Mouse (Mus musculus): ENCODE data around the gene Kif6.

Gene Kif6

GRCm38 (mm10) chr17:49661626-49662025, 46.7 kb downstream of the Kif6 start:
- no peak for DNase-seq (ENCODE audit: extremely low spot score, low spot score)

DNA sequence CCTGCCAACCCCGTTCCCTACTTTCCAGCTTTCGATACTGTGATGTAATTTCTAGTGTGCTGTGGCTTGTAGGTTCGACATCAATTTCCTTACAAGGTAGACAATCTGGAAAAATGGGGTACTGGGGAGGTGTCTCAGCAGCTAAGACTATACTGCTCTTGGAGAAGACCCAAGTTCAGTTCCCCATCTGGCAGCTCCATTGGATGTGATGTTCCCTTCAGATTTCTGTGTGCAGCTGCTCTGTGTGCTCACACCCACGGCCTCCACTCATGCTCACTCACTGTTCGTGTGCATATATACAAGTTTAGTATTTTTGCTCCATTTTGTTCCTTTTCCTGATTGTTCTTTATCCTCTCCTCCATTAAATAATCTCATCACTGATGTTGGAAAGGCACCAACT, 51.8 kb downstream of the Kif6 start:
- DNase-seq (ENCODE audit: extremely low spot score, low spot score) = no peak

DNA sequence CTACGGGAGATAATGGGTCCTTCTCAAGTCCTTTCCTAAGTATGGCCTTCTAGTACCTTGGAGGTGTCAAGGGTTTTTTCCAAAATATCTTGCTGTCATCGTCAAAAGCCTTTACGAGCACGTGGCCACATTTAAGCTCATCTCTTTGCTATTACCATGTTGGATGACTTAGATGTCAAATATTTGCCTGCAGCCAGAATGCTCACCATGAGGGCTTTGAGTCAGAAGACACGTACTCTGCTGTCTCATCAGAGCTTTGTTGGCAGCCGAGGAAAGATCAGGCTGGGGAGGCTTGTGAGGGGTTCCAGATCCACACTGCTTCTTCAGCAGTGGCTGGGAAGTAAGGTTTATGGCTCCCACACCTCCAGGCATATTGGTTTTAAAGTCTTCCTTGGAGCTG, 53.4 kb downstream of the Kif6 start:
- no peak for DNase-seq (ENCODE audit: extremely low spot score, low spot score)

GRCm38 (mm10) chr17:49671921-49672339, 57.0 kb downstream of the Kif6 start:
- no peak for DNase-seq (ENCODE audit: extremely low spot score, low spot score)

DNA sequence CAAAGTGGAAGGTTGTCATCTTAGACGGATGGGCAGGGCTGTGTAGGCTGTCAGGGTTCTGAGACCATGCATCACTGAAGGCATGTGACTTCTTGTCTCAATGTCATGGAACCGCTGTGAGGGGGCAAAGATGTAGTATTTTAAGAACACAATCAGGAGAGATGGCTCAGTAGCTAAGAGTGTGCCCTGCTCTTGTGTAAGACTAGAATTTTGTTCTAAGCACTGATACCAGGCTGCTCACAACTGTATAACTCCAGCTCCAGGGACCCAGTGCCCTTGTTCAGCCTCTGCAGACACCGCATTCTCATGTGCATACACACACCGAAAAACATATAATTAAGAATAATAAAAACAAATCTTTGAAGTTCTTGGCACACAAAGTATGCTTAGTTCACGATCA, 57.5 kb downstream of the Kif6 start:
- DNase-seq (ENCODE audit: extremely low spot score, low spot score) = no peak

DNA sequence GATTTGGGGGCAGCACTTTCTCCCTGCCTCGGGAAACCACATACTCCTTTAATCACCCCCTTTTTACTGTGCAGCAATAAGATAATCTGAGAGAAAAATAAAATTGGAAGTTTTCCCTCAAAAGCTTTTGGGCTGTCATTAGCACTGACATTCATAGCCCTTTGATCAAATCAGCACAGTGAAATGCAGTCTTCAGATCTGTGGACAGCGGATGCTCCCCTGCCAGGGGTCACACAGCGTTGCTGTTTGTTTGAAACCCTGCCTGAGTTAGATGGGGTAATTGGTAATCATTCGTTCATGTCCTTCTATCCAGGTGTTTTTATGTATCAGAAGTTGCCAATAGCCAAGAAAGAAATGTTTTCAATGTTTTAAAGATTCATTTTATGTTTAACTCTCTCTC, 60.7 kb downstream of the Kif6 start:
- DNase-seq (ENCODE audit: extremely low spot score, low spot score) = no peak

- no peak for DNase-seq (ENCODE audit: extremely low spot score, low spot score)
Measured at GRCm38 (mm10) chr17:49681410-49681809, 66.5 kb downstream of the Kif6 start.

- no peak for DNase-seq (ENCODE audit: extremely low spot score, low spot score)
Measured at GRCm38 (mm10) chr17:49684146-49684545, 69.2 kb downstream of the Kif6 start.

- DNase-seq (ENCODE audit: extremely low spot score, low spot score) = no peak
Measured at GRCm38 (mm10) chr17:49690607-49691454, 75.9 kb downstream of the Kif6 start.

DNA sequence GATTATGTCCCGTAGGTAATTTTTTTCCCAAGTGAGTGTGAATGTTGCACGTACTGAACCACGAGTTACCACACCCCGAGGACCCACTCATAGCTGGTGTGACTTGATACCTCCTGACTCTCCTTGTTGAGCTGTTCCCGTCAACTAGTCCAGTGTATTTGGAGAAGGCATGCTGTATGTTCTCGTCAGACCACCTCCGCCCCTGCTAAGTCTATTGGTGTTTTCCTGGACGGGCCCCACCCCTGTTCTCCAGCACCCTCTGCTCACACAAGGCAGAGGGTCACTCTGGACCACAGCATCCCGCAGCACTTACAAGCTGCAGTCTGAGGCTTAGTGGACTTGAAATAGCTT, 76.5 kb downstream of the Kif6 start:
- no peak for DNase-seq (ENCODE audit: extremely low spot score, low spot score)

GRCm38 (mm10) chr17:49693206-49693605, 78.3 kb downstream of the Kif6 start:
- DNase-seq (ENCODE audit: extremely low spot score, low spot score) = no peak

GRCm38 (mm10) chr17:49697220-49697619, 82.3 kb downstream of the Kif6 start:
- no peak for DNase-seq (ENCODE audit: extremely low spot score, low spot score)

DNA sequence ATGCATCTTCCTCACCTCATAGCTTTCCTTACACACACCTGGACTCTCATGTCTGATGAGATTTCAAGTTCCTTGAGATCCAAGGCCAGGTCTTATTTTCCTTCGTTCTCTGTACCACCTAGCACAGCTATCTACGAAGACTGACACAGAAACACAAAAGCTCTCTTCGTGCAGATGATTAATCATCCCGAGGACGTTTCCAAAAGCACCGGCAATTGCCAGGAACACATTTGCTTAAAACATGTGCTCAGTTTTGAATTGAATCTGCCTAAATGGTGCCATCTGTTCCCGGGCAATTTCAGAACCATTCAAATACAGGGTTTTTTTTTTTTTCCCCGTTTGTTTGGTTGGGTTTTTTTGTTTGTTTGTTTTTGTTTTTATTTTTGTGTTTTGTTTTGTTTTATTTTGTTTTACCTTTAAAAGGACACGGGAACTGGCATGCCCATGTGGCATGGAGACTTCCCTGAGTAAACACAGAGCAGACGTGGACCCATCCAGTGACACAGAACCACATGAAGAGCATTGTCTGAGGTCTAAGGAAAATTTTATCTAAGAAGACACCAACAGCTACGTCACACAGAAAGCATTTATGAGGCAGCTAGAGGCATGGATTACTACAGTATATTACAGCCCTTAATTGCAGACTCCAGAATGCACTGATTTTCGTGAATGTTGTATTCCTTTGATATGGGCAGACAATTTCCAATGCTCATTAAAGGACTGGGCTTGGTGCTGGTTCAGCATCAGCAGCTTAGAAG, 88.7 kb downstream of the Kif6 start:
- DNase-seq (ENCODE audit: extremely low spot score, low spot score) = no peak

GRCm38 (mm10) chr17:49709192-49709591, 94.3 kb downstream of the Kif6 start:
- no peak for DNase-seq (ENCODE audit: extremely low spot score, low spot score)

DNA sequence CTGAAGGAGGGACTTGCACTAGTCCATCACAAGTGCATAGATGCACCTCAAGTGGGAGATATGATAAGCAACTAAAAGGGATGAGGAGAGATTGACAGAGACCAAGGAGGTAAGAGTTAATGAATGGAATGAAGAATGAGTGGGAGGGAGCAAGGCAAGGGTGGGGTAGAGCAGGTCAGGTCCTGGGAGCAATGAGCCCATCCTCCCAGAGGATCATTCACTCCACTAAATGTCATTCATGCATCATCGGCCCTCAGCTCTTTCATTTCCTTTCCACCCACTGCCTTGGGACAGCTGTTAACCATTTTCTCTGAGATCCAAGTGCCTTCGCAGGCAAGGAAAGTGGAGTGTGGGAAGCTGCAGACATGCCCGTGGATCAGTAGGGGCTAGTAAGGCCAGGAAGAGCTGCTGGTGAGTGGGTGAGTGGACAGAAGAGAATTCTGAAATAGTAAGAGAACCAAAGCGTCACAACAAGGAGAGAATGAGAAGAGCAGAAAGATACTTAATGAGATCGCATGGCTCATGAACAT, 95.2 kb downstream of the Kif6 start:
- no peak for DNase-seq (ENCODE audit: extremely low spot score, low spot score)

DNA sequence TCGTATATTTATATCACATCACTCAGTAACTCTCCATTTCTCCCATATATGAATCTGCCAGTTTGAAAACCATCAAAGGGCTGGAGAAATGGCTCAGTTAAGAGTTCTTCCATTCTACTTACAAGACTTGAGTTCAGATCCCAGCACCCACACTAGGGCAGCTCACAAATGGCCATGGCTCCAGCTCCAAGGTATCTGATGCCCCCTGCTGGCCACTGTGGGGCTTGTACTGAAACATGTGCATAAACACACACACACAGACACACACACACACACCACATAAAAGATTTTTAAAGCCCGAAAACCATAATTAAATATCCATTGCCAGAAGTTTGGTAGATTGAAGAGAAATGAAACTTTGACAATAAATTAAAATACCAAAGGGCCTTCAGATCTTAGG, 111.3 kb downstream of the Kif6 start:
- DNase-seq (ENCODE audit: extremely low spot score, low spot score) = no peak

- no peak for DNase-seq (ENCODE audit: extremely low spot score, low spot score)
Measured at GRCm38 (mm10) chr17:49726976-49727375, 112.0 kb downstream of the Kif6 start.

- no peak for DNase-seq (ENCODE audit: extremely low spot score, low spot score)
Measured at GRCm38 (mm10) chr17:49727428-49728045, 112.6 kb downstream of the Kif6 start.

DNA sequence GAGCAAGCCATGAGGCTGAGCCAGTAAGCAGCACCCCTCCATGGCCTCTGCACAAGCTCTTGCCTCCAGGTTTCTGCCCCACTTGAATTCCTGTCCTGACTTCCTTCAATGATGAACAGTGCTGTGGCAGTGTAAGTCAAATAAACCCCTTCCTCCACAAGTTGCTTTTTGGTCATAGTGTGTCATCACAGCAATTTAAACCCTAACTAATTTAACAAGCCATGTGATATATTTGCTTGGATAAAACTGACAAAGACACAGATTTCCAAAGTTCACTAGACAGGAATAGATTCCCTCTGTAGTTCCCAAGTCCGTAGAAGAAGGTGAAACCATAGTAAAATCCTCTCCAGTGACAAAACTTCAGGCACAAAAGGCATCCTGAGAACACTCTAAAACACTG, 114.9 kb downstream of the Kif6 start:
- DNase-seq (ENCODE audit: extremely low spot score, low spot score) = no peak

- DNase-seq (ENCODE audit: extremely low spot score, low spot score) = no peak
Measured at GRCm38 (mm10) chr17:49732706-49733105, 117.8 kb downstream of the Kif6 start.

- no peak for DNase-seq (ENCODE audit: extremely low spot score, low spot score)
Measured at GRCm38 (mm10) chr17:49734079-49734478, 119.1 kb downstream of the Kif6 start.

DNA sequence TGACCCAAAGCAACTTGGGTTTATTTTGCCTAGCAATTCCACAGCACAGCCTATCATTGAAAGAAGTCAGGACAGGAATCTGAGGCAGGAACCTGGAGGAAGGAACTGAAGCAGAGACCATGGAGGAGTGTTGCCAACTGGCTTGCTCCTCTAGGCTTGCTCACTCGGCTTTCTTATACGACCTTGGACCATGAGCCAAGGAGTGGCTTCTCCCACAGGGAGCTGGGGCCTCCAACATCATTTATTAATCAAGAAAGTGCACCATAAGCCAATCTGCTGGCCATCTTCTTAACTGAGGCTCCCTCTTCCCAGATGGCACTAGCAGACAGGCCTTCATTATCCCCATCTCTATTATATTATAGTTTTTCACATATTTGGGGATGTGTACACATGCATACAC, 119.8 kb downstream of the Kif6 start:
- DNase-seq (ENCODE audit: extremely low spot score, low spot score) = no peak
